Mouse (Mus musculus): ENCODE results near the gene Gm10974.

The Gm10974 gene

GRCm38 (mm10) chr7:66365904-66366303 lies at the start of gene Gm10974:
Gene Gm10974 (plus strand): TSS chr7:66365905.
- in situ Hi-C loops (cut with MboI, MseI), result no loop called here

- in situ Hi-C loops (cut with MboI, MseI), result no loop called here
Observed at GRCm38 (mm10) chr7:66318147-66318546, 47.6 kb upstream of the Gm10974 start.

GRCm38 (mm10) chr7:66320996-66321395 lies 44.7 kb upstream of the Gm10974 start:
- in situ Hi-C loops (cut with MboI, MseI), result no loop called here

- in situ Hi-C loops (cut with MboI, MseI), result no loop called here
Observed at GRCm38 (mm10) chr7:66323252-66324015, 42.3 kb upstream of the Gm10974 start.

GRCm38 (mm10) chr7:66325419-66326053 lies 40.2 kb upstream of the Gm10974 start:
- in situ Hi-C loops (cut with MboI, MseI), result no loop called here

- in situ Hi-C loops (cut with MboI, MseI), result no loop called here
Observed at GRCm38 (mm10) chr7:66327516-66327915, 38.2 kb upstream of the Gm10974 start.

- in situ Hi-C loops (cut with MboI, MseI), result no loop called here
Observed at GRCm38 (mm10) chr7:66330610-66331009, 35.1 kb upstream of the Gm10974 start.

- in situ Hi-C loops (cut with MboI, MseI), result no loop called here
Observed at GRCm38 (mm10) chr7:66332340-66332739, 33.4 kb upstream of the Gm10974 start.

- in situ Hi-C loops (cut with MboI, MseI), result no loop called here
Observed at GRCm38 (mm10) chr7:66333906-66334500, 31.7 kb upstream of the Gm10974 start.

GRCm38 (mm10) chr7:66336955-66337354 lies 28.8 kb upstream of the Gm10974 start:
- in situ Hi-C loops (cut with MboI, MseI), result no loop called here

GRCm38 (mm10) chr7:66339625-66340024 lies 26.1 kb upstream of the Gm10974 start:
- in situ Hi-C loops (cut with MboI, MseI), result no loop called here

- in situ Hi-C loops (cut with MboI, MseI), result no loop called here
Observed at GRCm38 (mm10) chr7:66340044-66340443, 25.7 kb upstream of the Gm10974 start.

GRCm38 (mm10) chr7:66342323-66342722 lies 23.4 kb upstream of the Gm10974 start:
- in situ Hi-C loops (cut with MboI, MseI), result no loop called here

- in situ Hi-C loops (cut with MboI, MseI), result no loop called here
Observed at GRCm38 (mm10) chr7:66342831-66343230, 22.9 kb upstream of the Gm10974 start.

- in situ Hi-C loops (cut with MboI, MseI), result no loop called here
Observed at GRCm38 (mm10) chr7:66343307-66343706, 22.4 kb upstream of the Gm10974 start.

- in situ Hi-C loops (cut with MboI, MseI), result no loop called here
Observed at GRCm38 (mm10) chr7:66346959-66347663, 18.6 kb upstream of the Gm10974 start.

- in situ Hi-C loops (cut with MboI, MseI), result no loop called here
Observed at GRCm38 (mm10) chr7:66348588-66348987, 17.1 kb upstream of the Gm10974 start.

- in situ Hi-C loops (cut with MboI, MseI), result no loop called here
Observed at GRCm38 (mm10) chr7:66349670-66350069, 16.0 kb upstream of the Gm10974 start.

GRCm38 (mm10) chr7:66351074-66351473 lies 14.6 kb upstream of the Gm10974 start:
- in situ Hi-C loops (cut with MboI, MseI), result no loop called here

- in situ Hi-C loops (cut with MboI, MseI), result no loop called here
Observed at GRCm38 (mm10) chr7:66354911-66355310, 10.8 kb upstream of the Gm10974 start.

- in situ Hi-C loops (cut with MboI, MseI), result no loop called here
Observed at GRCm38 (mm10) chr7:66355791-66356522, 9.7 kb upstream of the Gm10974 start.

Measured in T-helper 2 cell (primary cell).